ENCODE assay signal across 8 mouse cellular contexts in the genomic region with DNA sequence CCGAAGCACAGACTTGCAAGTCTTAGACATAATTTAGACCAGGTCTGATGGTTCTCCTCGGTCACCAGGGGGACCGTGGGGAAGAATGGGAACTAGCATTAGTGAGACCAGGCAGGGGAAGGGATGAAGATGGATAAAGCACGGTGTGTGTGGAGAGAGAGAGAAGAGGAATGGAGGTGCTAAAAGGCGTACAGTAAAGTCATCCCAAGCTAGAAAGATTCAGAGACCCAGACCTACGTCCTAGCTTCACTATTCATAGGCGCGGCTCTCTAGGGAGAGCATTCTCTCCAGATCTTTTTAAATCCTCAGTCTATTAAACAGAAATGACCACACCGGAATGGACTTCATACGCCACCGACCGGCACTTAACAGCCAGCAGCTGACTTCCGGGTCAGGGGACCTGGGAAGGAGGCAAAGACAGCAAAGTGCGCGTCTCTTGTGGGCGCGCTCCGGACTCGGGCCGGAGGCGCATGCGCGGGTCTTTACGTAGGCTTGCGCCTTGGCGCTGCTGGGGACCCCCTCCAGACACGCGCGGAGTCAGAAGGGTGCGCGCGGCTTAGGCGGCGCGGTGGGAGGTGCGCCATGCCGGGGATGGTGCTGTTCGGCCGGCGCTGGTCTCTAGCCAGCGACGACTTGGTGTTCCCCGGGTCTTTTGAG. TPM values are rescaled to one million over a fixed set of nuclear protein-coding genes. Genes with fewer than 3 reads are reported as not detected.
DNase-seq lines count a peak whose midpoint lies in the region; ATAC-seq and TF ChIP-seq lines count a peak whose summit lies in the region.

A gene (plus strand): TSS at position 485 of the 657 bp plus-strand sequence.

- H3K27me3 ChIP-seq in forebrain, embryonic 10.5 days (ENCODE audit: poor library complexity, severe bottlenecking) = peaks cover 13% of the 10 kb centered on the region; the same call in 1 of the 2 replicates
- H3K27me3 ChIP-seq in heart, embryonic 15.5 days = no peaks in the 10 kb centered on the region
- H3K27me3 ChIP-seq in liver, embryonic 14.5 days (ENCODE audit: control insufficient read depth, insufficient read depth, low read length) = no peaks in the 10 kb centered on the region; the same call in 1 of the 2 replicates
- H3K27me3 ChIP-seq in neural tube, embryonic 11.5 days (ENCODE audit: control insufficient read depth, insufficient read depth, low read length) = no peaks in the 10 kb centered on the region
- no peaks in the 10 kb centered on the region for H3K27me3 ChIP-seq in stomach, postnatal 0 days (ENCODE audit: control insufficient read depth, insufficient read depth, low read length)

- H3K36me3 ChIP-seq in forebrain, embryonic 10.5 days (replicated peaks) = peaks cover 26% of the 10 kb centered on the region
- no peaks in the 10 kb centered on the region; the same call in 1 of the 2 replicates for H3K36me3 ChIP-seq in heart, embryonic 15.5 days
- H3K36me3 ChIP-seq in liver, embryonic 14.5 days (replicated peaks; ENCODE audit: control insufficient read depth, insufficient read depth, low read depth) = peaks cover 7% of the 10 kb centered on the region
- no peaks in the 10 kb centered on the region; the same call in 1 of the 2 replicates for H3K36me3 ChIP-seq in neural tube, embryonic 11.5 days (ENCODE audit: control insufficient read depth, insufficient read depth, low read length)
- H3K36me3 ChIP-seq in stomach, postnatal 0 days (ENCODE audit: control insufficient read depth, insufficient read depth, low read length) = no peaks in the 10 kb centered on the region

- peak within 1 kb of the TSS; percentile 77 for H3K4me3 ChIP-seq in forebrain, embryonic 10.5 days
- H3K4me3 ChIP-seq in heart, embryonic 15.5 days = peak within 1 kb of the TSS; percentile 90
- H3K4me3 ChIP-seq in liver, embryonic 14.5 days (ENCODE audit: insufficient read depth in 1 of 2, low read depth in 2 of 2, low read length in 2 of 2) = peak within 1 kb of the TSS; percentile 80 to 86
- peak within 1 kb of the TSS; percentile 74 for H3K4me3 ChIP-seq in neural tube, embryonic 11.5 days (ENCODE audit: low read depth, low read length)
- H3K4me3 ChIP-seq in stomach, postnatal 0 days (ENCODE audit: low read depth, low read length) = peak within 1 kb of the TSS; percentile 71

- H3K27ac ChIP-seq in forebrain, embryonic 10.5 days = peak within 1 kb of the TSS; percentile 87
- peak within 1 kb of the TSS; percentile 52 for H3K27ac ChIP-seq in heart, embryonic 15.5 days
- H3K27ac ChIP-seq in liver, embryonic 14.5 days = peak within 1 kb of the TSS; percentile 36
- H3K27ac ChIP-seq in neural tube, embryonic 11.5 days (ENCODE audit: low read depth, low read length) = no peak within 1 kb of the TSS
- H3K27ac ChIP-seq in stomach, postnatal 0 days (replicated peaks) = peak within 1 kb of the TSS; percentile 49

- WGBS in forebrain, embryonic 10.5 days = 2% methylated on average over 43 of the region's 43 CpGs
- 2% methylated on average over 43 of the region's 43 CpGs for WGBS in heart, embryonic 15.5 days
- 3% methylated on average over 43 of the region's 43 CpGs for WGBS in liver, embryonic 14.5 days (ENCODE audit: insufficient replicate concordance)
- 3% methylated on average over 43 of the region's 43 CpGs for WGBS in neural tube, embryonic 11.5 days
- 2% methylated on average over 42 of the region's 43 CpGs for WGBS in stomach, postnatal 0 days

- H3K4me2 ChIP-seq in heart, embryonic 15.5 days = peak within 1 kb of the TSS; percentile 95
- peak within 1 kb of the TSS; percentile 76 for H3K4me2 ChIP-seq in liver, embryonic 14.5 days (ENCODE audit: low read depth)
- H3K4me2 ChIP-seq in neural tube, embryonic 11.5 days (ENCODE audit: low read depth) = peak within 1 kb of the TSS; percentile 91
- peak within 1 kb of the TSS; percentile 97 for H3K4me2 ChIP-seq in stomach, postnatal 0 days (replicated peaks; ENCODE audit: low read depth)

- no peak for TF ChIP-seq EP300 in liver, embryonic 14.5 days (IDR thresholded peaks at IDR 0.05; ENCODE audit: low read depth)
- no peak for TF ChIP-seq EP300 in stomach, postnatal 0 days (optimal IDR thresholded peaks at IDR 0.05)

- peak within 1 kb of the TSS; percentile 82 for H3K9ac ChIP-seq in heart, embryonic 15.5 days
- H3K9ac ChIP-seq in liver, embryonic 14.5 days (replicated peaks) = peak within 1 kb of the TSS; percentile 78
- peak within 1 kb of the TSS; percentile 77 for H3K9ac ChIP-seq in neural tube, embryonic 11.5 days (ENCODE audit: low read length)
- H3K9ac ChIP-seq in stomach, postnatal 0 days (ENCODE audit: low read length) = peak within 1 kb of the TSS; percentile 66

- no peaks in the 10 kb centered on the region for H3K9me3 ChIP-seq in forebrain, embryonic 10.5 days
- no peaks in the 10 kb centered on the region for H3K9me3 ChIP-seq in heart, embryonic 15.5 days (replicated peaks)
- H3K9me3 ChIP-seq in liver, embryonic 14.5 days (ENCODE audit: control insufficient read depth, low read length) = no peaks in the 10 kb centered on the region
- H3K9me3 ChIP-seq in neural tube, embryonic 11.5 days (ENCODE audit: control insufficient read depth, low read length) = no peaks in the 10 kb centered on the region
- no peaks in the 10 kb centered on the region for H3K9me3 ChIP-seq in stomach, postnatal 0 days (ENCODE audit: control insufficient read depth, low read length)

- peaks cover 22% of the 10 kb centered on the region for H3K4me1 ChIP-seq in forebrain, embryonic 10.5 days
- peaks cover 9% of the 10 kb centered on the region for H3K4me1 ChIP-seq in heart, embryonic 15.5 days (replicated peaks)
- H3K4me1 ChIP-seq in liver, embryonic 14.5 days (replicated peaks; ENCODE audit: control insufficient read depth in 2 of 2, insufficient read depth in 2 of 2, low read length in 1 of 2) = peaks cover 6 to 12% of the 10 kb centered on the region in 2 experiments; a peak in 3 of 4 replicates
- H3K4me1 ChIP-seq in neural tube, embryonic 11.5 days (ENCODE audit: control insufficient read depth, insufficient read depth, low read length) = peaks cover 2% of the 10 kb centered on the region; the same call in 1 of the 2 replicates
- H3K4me1 ChIP-seq in stomach, postnatal 0 days (replicated peaks; ENCODE audit: control insufficient read depth, insufficient read depth) = no peaks in the 10 kb centered on the region

- peak; percentile 96 for ATAC-seq in CD4-positive, CD25-positive, alpha-beta regulatory T cell, adult 4 months
- ATAC-seq in heart, embryonic 15.5 days (replicated peaks; ENCODE audit: insufficient number of reproducible peaks, insufficient read depth, low FRiP score, low read depth) = peak; percentile 95
- peak; percentile 94 for ATAC-seq in liver, embryonic 14.5 days (ENCODE audit: insufficient read depth)
- ATAC-seq in neural tube, embryonic 11.5 days (ENCODE audit: insufficient read depth, low FRiP score, low TSS enrichment) = peak; percentile 90
- ATAC-seq in stomach, postnatal 0 days (ENCODE audit: low FRiP score, low TSS enrichment) = peak; percentile 88

- no peak for TF ChIP-seq CTCF in liver, embryonic 14.5 days (IDR thresholded peaks at IDR 0.05; ENCODE audit: low read depth)
- TF ChIP-seq CTCF in stomach, postnatal 0 days (IDR thresholded peaks at IDR 0.05; ENCODE audit: low read depth) = 0 out of 2 replicates have a peak, but pooled peaks have one; percentile 9

- DNase-seq in c-Kit-negative CD71-positive TER-119-positive erythroid progenitor cells, embryonic 14.5 days (ENCODE audit: low read depth, low spot score) = peak; percentile 61
- peak; percentile 85 for DNase-seq in forebrain, embryonic 10.5 days (ENCODE audit: extremely low spot score, low spot score)
- DNase-seq in kidney, postnatal 25 days = peak; percentile 90 to 95
- DNase-seq in liver, embryonic 14.5 days (ENCODE audit: low read depth in 3 of 3, low spot score in 3 of 3) = peak; percentile 75 to 80 (median 79)
- DNase-seq in neural tube, embryonic 11.5 days (ENCODE audit: low spot score) = peak; percentile 93
- DNase-seq in stomach, postnatal 0 days (ENCODE audit: low spot score) = peak; percentile 82

RNA-seq across cellular contexts. Expression of the gene that starts here (rescaled TPM):
- polyA plus RNA-seq in CD4-positive, CD25-positive, alpha-beta regulatory T cell, adult 4 months (2017; shearing (Covaris generic)) = 10 to 100 TPM; 11.5 to 13.7 TPM
- 14.2 and 14.3 TPM in 2 replicates for polyA plus RNA-seq in forebrain, embryonic 10.5 days (2016; fragmentation: Nextera tagmentation; extraction: Ambion mirVana)
- 7.9 and 9.3 TPM in 2 replicates for polyA plus RNA-seq in heart, embryonic 15.5 days (2015; fragmentation: Nextera tagmentation; extraction: Ambion mirVana)
- polyA plus RNA-seq in liver, embryonic 14.5 days (2012; rRNA removed) = 4.9 TPM in 2 replicates
- 4.5 and 5.4 TPM in 2 replicates for polyA plus RNA-seq in liver, embryonic 14.5 days (2014; fragmentation: Nextera tagmentation; extraction: Ambion mirVana)
- polyA plus RNA-seq in neural tube, embryonic 11.5 days (2014; fragmentation: Nextera tagmentation; extraction: Ambion mirVana) = 11.2 and 12.8 TPM in 2 replicates
- polyA plus RNA-seq in stomach, postnatal 0 days (2015; fragmentation: Nextera tagmentation; extraction: Ambion mirVana) = 5.5 and 5.9 TPM in 2 replicates
